Mouse (Mus musculus): Measurements from ENCODE around the gene Aes.

The Aes gene

DNA sequence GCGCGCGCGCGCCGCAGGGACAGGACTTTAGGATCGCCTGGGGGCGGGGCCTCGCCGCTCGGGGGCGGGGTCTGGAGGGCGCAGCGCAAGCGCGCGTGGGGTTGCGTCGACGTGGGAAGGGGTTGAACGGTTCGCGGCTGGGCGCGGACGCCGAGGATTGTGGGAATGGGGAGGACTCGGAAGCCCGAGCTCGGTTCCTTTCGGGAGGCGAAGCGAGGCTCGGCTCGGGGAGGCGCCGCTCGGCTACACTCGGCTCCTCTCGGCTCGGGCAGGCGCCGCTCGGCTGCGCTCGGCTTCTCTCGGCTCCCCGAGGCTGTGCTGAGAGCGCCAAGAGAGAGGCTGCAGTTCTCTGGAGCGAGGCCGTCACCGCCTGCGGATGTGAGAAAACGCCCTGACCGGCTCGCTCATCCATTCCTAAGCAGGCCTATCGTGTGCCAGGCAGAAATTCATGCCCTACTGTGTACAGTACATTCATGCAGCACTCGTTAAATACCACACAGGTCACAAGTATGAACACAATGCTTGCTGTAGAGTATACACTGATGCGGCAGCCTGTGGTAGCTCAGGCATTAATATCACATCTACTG, 14.0 kb upstream of the Aes start, which contains the start of gene Gna11:
Gene Gna11 (minus strand): TSS at position 30 of the 587 bp plus-strand sequence.
- DNase-seq, result peak; percentile 100

DNA sequence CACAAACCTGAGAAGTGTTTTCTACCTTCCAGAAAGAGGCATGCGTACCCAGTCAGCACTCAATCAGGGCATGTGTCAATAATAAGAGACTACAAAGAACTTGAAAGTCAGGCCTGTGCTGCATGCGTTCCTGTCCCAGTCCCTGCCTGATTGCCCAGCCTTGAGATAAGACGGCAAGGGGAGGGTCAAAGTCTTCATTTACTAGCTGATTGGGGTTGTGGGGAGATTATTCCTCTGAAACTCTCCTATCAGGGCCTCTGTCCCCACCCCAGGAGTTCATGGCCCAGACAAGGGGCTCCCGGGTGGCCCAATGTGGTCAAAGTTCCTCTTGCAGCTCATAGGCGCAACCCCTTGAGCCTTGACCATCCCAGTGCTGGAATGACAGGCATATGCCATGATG, 13.0 kb upstream of the Aes start:
- peak; percentile 59 for DNase-seq

DNA sequence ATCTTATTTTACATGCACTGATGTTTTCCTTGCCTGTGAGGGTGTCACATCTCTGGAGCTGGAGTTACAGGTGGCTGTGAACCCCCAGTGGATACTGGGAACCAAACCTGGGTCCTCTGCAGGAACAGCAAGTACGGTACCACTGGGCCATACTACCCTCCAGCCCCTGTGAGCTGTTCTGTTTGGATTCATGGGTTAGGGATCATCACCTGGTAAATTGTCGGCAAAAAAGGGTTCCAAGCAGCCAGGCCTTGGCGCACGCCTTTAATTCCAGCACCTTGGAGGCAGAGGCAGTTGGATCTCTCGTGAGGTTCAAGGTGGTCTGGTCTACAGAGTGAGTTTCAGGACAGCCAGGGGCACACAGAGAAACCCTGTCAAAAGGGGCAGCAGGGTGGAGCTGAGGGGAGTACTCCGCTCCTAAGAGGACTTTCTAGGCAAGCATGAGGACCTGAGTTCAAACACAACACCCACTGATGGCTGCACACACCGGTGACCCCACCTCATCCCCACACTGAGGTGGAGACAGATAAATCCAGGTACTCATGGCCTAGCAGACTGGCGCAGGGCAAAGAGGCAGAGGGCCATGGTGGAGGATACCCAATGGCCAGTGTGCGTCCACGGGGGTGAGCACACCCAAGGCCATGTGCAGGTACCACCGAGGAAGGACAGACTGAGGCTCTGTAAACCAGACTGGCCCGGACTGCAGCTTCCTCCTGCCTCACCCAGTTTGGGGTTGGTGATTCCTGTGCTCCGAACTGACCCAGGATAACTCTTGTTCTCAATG, 12.3 kb upstream of the Aes start:
- peak; percentile 62 for DNase-seq

DNA sequence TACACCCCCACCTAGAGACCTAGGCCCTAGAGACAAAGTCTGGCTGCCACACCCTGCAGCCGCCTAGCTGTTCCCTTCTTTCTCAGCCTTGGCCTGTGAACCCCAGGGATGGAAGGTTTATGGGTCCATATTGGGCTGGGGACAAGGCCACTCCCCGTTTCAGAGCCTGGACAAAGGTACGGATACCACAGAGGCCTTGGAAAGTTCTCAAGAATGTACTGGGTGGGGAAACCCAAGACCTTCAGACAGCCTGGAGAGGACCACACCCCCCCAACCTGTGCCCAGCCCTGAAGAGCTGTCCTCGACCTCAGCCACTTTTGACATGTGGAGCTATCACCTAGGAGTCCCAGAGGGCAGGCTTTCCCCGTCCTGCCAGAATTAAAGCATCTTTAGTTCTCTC, 10.3 kb upstream of the Aes start:
- peak; percentile 46 for DNase-seq

DNA sequence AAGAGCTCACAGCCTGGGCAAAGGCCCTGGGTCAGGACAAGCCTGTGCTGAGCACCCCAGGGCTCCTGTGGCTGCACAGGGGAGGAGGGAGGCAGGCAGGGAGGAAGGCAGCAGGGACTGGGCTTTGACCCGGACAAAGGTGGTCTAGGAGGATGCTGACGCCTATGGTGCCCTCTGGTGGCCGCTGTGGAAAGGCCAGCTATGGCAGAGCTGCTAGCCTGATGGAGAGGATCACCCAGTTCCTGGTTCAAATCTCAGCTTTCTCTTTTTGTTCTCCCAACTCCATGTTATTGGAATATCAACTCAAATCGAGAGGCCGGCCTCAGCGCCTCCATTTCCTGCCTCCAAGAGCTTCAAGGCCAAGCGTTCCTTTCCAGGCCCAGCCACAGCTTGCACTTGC, 9.0 kb upstream of the Aes start:
- DNase-seq, result peak; percentile 67

DNA sequence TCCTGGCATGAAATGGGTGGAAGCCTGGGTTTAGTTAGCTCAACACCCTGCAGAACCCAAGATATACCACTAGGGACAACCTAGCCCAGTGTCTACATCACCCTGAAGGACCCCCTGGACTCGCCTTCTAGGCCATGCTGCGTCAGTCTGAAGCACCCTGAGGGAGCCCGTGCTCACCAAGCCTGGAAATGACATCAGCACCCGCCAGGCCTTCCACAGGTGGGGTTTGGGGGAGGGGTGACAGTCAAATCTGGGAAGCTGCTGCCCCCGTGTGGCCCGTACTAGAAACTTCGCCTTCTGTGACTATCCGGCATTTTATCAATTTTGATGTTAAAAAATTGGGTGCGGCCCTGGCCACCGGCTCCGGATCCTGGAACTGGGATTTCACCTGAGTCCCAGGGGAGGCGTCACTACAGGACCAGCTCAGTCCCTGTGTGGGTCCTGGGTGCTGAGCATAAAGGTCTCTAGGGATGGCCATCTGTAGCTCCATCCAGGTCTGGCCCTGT, 7.6 kb upstream of the Aes start:
- peak; percentile 86 for DNase-seq

DNA sequence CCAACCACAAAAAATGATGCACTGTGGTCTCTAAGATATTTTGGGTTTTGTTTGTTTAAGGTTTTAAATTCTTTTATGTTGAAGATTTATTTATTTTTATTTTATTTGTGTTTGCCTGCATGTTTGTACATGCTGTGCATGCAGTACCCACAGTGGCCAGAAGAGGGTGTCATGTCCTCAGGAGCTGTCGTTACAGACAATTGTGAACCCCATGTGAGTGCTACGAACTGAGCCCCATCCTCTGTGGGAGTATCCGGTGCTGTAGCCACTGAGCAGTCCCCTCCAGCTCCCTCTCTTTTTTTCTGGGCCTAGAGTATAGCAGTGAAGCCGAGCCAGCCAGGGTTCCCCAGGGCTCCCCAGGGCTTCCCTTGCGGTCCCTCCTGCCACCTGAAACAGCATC, 6.1 kb upstream of the Aes start:
- DNase-seq, result peak; percentile 55

DNA sequence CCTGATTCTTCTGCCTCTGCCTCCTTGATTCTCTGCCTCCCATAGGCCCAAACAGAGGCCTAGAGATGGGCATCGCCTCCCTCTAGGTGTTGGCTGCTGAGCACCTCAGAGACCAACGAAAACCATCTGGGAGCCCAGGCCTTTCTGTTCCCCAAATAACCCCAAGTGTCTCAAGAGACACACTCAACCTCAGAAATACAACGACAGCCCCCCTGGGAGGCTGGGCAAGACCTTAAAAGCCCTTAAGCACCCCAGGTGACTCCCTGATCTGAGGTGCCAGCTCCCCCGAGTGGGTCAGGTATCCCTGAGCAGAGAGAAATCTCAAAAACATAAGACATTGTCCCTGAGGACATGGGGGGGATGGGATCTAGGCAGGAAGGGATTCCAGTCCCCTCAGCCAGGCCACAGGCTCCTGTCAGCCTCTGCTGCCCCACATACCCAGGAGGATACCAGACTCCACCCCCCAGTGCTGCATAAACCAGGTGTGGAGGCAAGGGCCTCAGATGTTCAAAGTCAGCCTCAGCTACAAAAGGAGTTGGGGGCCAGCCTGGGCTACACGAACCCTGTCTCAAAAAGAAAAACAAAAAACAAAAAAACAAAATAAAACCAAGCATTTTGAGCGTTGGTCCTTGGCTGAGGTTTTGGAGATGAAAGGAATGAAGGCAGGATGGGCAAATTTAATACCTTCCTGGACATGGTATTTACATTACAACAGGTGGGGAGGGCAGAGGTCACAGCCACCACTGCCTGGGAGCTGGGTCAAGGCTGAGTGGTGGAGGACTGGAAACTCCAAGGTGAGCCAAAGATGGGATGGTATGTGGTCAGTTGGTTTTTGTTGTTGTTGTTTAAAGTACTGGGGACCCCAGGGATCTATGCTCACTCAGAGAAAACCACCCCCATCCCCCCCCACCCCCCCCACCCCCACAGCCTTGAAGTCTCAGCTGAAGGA, 5.2 kb upstream of the Aes start:
- peak; percentile 40 for DNase-seq

DNA sequence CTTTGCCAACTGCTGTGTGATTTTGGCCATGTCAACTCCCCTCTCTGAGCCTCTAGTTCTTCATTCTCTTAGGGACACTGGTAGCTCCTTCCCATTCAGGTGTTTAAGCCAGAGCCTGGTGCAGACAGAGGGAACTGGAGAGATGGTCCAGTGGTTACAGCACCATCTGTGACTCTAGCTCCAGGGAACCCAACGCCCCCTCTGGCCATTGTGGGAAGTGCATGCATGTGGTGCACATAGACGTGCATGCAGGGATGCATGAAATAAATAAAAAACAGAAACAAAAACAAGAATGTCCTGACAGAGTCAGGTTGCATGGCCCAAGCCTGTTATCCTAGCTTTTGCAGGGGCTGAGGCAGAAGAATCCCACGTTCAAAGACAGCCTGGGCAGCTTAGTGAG, 3.0 kb upstream of the Aes start:
- no peak for DNase-seq

DNA sequence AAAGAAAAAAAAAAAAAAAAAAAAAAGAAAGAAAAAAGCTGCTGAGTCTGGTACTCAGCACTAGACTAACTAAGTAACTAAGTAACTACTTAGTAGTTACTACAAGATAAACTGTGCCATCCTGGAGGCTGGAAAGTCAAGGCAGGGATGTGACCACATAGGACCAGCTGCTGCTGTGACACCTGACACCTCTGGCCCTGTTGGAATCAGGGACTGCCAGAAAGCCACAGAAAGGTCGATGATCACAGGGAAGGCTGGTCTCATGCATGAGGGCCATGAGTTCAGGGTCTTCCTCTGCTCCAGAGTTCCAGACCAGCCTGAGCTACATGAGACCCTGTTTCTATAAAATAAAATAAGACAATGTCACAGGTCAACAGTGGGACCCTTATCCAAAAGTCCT, 1.8 kb upstream of the Aes start:
- no peak for DNase-seq

DNA sequence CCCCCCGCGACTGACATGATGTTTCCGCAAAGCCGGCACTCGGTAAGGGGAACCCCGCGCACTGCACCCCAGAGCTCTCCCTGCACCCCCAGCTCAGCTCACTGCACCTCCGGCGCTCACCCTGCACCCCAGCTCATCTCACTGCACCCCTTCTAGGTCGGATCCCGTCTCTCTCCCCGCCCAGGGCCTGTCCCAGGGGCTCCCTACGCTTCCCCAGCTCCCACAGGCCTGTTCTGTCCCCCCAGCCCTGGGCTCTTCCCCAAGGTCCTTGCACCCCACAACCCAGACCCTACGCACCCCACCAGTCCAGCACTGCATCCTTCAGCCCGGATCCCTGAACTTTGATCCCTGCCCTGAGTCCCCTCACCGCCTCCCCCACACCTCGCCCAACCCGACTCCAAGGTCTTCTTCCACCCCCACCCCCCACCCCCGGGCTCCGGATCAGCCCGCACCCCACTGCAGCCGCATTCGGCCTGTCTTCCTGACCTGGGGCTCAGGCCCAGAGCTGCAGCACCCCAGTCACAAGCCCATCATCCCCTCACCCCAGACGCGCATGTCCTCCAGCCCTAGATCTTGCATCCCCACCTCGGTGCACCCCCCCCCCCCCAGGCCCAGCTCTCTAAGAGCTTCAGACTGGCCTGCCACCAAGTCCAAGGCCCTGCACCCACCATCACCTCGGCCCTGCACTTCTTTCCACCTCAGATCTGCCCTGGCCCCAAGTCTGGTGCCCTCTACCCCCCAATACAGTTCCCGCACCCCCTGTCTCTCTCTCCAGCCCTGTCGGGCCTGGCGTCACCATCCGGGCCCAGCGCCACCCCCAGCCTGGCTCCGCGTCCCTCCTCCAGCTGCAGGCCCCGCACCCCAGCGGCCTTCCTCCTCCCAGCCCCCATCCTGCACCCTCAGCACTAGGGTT, 595 bp downstream of the Aes start:
- peak; percentile 84 for DNase-seq

DNA sequence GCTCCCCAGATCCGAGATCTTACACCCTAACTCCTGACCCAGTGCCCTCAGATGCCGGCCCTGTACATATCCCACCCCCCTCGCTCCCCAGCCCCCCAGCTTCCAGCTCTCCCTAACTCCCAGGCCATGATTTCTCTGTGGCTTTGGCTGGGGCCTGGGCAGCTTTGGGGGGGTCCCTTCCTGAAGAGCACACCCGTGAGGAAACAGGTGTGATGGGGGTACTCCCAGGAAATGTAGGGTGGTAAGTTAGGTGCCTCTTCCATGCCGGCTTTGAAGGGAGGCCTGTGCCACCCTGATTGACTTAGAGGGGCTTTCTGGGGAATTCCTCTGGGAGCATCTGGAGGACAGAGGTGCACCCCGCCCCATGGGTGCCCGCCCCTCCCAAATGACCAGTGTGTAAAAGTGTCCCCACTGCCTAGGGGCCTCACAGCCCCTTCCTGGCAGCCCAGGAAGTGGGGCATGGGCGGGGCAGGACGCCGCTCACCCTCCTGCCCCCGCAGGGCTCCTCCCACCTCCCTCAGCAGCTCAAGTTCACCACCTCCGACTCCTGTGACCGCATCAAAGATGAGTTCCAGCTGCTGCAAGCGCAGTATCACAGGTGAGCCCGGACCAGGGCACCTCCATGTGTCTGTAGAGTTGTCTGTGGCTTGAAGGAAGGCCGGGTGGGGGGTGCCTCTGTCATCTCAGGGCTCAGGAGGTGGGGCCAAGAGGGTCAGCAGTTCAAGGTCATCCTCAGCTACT, 1.6 kb downstream of the Aes start:
- DNase-seq, result peak; percentile 77

DNA sequence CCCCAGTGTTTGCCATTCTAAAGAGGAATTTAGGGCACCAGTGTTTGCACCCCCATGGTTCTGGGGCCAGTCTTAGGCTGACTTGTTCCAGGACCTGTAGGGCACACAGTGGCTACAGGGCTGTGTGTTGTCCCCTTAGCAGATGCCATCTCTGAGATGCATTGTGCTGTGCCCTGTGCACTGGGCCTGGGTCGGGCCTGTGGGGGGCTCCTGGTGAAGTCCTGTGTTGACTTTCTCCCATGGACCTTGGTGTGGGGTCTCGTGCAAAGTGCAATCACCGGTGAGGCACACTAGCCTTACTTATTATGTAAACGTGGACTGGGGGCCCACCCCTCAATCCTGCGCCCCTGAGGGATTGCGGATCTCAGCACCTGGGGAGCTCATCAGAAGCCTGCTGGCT, 3.1 kb downstream of the Aes start:
- no peak for DNase-seq

DNA sequence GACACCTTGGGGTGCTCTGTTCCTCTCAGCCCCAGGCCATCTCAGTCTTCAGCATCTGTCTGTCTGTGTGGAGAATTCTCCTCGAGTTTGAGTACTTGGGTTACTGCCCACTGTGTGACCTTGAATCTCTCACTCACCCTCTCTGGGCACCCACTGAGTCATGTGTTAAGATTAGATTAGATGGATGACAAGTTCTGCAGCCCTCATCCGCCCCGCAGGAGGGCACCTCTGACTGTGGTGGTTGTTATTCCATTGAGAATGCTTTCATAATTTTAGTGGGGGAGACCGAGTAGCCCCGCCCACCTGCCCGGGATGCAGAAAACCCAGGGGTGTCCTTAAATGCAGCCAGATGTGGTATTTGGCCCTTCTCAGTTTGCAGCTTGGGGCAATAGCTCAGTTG, 4.2 kb downstream of the Aes start:
- peak; percentile 65 for DNase-seq

DNA sequence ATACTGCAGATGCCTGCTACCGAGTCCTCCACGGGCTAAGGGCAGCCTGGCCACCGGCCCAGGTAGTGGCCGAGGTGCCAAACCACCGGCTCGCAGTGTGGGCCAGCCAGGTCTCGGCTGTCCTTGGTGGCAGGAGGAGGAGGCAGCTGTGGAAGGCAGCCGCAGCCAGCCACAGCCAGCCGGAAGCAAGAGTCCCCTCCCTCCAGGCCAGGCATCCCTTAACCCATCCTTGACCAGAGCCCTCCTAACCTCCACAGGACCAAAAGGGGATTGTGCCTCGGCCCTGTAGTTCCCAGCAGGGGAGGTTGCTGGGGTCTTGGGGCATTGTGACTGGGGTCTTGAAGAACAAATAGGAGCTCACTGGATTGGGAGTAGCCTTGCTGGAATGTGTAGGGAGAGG, 4.9 kb downstream of the Aes start:
- DNase-seq, result peak; percentile 74

DNA sequence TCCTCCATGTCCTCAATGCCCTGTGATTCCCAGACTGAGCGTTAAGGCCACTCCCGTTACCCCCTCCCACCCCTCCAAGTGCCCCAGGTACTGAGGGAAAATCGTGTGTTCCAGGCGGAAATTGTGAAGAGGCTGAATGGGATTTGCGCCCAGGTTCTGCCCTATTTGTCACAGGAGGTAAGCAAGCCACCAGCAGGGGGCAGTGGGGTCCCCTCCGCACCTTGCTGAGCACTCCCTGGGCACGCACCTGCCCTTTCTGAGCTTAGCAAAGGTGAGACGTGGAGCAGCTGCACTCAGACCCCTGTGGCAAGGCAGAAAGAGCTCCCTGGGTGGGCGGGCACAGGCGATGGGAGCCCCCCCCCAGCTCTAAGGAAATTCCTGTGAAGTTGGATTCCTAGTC, 5.4 kb downstream of the Aes start:
- peak; percentile 84 for DNase-seq

DNA sequence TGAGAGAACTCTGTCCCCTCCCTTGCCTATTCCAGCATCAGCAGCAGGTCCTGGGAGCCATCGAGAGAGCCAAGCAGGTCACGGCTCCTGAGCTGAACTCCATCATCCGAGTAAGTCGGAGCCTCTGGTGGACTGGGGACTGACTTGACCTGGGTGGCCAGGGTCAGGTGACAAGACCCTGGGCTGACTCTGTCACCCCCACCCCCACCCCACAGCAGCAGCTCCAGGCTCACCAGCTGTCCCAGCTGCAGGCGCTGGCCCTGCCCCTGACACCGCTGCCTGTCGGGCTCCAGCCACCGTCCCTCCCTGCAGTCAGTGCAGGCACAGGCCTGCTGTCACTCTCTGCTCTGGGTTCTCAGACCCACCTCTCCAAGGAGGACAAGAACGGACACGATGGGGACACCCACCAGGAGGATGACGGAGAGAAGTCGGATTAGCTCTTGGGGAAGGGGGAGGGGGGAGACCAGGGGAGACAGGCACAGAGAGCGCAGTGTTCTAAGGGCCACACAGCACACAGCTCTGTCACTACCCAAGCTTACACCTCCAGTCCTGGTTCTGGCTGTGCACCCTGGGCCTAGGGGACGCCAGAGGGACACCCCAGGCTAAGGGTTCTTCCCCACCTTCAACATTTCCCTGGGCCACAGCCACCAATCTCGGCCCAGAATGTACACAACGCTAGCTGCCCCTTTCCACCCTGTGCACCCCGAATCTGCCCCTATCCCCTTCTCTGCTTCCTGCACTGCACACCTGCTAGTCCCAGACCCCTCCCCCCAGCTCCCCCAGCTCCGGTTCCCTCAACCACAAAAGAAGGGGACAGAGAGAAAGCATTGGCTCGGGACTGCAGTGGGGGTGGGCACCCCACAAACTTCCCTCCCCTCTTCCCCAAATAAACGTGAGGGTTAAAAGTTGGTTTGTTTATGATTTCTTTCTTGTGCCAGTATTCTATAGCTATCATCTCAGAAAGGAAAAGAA, 6.3 kb downstream of the Aes start:
- DNase-seq, result no peak

DNA sequence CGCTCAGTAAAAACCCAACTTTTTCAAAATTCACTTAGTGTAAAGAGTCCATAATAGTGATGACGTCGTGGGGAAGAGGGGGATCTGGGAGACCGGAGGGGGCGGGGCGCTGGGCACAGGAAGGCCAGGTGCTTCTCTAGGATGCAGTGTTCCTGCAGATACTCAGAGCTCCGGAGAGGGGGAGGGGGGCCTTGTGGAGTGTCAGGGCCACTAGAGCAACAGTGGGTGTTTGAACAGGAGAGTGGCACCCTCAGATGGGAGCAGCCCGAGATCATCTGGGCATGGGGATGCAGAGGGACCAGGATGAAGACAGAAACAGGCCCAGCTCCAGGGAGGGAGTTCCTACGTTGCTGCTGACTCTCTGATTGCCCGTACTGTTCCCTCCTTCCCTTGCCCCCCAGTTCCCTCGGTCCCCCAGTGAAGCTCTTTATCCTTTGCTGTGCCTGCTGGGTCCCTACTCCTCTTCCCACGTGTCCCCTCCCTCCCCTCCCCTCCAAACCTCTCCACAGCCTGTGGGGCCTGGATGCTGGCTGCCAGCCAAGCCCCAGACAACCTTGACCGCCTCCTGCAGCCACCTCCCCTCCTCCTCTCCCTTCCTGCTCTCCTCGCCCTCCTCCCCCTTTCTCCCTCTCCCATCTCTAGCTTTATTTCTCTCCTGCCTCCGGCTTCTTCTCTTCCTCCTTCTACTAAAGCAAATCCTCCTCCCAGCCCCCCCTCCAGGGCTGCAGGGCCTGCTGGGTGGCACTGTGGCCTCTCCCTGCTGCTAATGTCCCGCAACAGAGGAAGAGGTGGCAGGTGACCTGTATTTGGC, 9.3 kb downstream of the Aes start:
- DNase-seq, result peak; percentile 74

DNA sequence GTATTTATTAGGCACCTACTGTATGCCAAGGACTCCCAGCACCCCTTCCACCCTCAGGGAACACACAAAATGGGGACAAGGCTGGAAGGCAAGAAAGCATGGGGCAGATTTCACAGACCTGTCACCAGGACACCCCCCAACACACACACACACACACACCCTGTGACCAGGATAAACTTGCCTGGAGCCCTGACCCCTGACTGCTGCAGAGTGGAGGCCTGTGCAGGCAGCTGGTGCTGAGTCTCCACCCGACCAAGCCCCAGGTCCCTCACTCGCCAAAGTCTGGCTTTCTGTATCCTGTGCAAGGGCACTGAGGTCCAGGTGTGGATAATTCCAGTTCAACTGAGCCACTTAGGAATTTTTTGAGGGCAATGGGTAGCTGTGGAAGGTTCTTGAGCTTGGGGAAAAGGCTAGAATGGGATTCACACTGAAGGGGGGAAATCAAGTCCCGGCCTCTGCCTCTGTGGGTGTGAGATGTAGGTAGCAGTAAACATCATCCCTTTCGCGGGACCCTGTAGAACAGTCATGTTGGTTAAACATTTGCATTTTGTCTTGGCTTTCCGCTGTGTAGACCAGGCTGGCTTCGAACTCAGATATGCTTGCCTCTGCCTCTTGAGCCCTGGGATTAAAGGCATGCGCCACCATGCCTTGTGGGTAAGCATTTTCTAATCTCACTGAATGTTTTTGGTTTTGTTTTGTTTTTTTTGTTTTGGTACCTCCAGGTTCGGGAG, 10.4 kb downstream of the Aes start:
- DNase-seq, result peak; percentile 74

All from cerebellum, adult 9-11 months (tissue).